Mouse (Mus musculus): Measurements from ENCODE around the gene Cldn4.
A peak's percentile ranks its signal among the peaks of the same experiment; 100 is the strongest.

Gene Cldn4

GRCm38 (mm10) chr5:134932903-134933276 lies 13.8 kb downstream of the Cldn4 start:
- peak; percentile 57 for DNase-seq (ENCODE audit: extremely low spot score, low spot score)

- DNase-seq (ENCODE audit: extremely low spot score, low spot score), result peak; percentile 86
Observed at GRCm38 (mm10) chr5:134932179-134932902, 14.4 kb downstream of the Cldn4 start, which contains the start of gene Mettl27. Gene Mettl27 (plus strand): TSS chr5:134932368.

- no peak for DNase-seq (ENCODE audit: extremely low spot score, low spot score)
Observed at GRCm38 (mm10) chr5:134929988-134930387, 16.7 kb downstream of the Cldn4 start.

GRCm38 (mm10) chr5:134926726-134927125 lies 20.0 kb downstream of the Cldn4 start:
- no peak for DNase-seq (ENCODE audit: extremely low spot score, low spot score)

GRCm38 (mm10) chr5:134923141-134923540 lies 23.6 kb downstream of the Cldn4 start:
- DNase-seq (ENCODE audit: extremely low spot score, low spot score), result no peak

DNA sequence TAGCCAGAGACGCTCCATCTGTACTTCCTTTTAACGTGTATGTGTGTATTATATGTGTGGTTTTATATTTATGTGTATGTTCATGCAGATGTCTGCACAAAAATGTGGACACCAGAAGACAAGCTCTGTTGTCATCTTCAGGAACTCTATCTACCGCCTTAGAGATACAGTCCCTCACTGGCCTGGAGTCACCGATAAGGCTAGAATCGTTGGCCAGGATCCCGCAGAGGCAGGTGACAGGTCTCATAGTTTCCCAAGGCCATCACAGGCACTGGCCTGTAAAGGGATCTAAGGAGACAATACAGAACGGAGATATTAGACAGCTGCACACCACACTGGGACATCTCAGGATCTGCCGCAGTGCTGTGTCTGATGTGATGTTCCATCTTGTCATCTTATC lies 25.6 kb downstream of the Cldn4 start:
- DNase-seq (ENCODE audit: extremely low spot score, low spot score), result no peak

- no peak for DNase-seq (ENCODE audit: extremely low spot score, low spot score)
Observed at GRCm38 (mm10) chr5:134920106-134920687, 26.5 kb downstream of the Cldn4 start.

GRCm38 (mm10) chr5:134919097-134919496 lies 27.6 kb downstream of the Cldn4 start:
- DNase-seq (ENCODE audit: extremely low spot score, low spot score), result no peak

DNA sequence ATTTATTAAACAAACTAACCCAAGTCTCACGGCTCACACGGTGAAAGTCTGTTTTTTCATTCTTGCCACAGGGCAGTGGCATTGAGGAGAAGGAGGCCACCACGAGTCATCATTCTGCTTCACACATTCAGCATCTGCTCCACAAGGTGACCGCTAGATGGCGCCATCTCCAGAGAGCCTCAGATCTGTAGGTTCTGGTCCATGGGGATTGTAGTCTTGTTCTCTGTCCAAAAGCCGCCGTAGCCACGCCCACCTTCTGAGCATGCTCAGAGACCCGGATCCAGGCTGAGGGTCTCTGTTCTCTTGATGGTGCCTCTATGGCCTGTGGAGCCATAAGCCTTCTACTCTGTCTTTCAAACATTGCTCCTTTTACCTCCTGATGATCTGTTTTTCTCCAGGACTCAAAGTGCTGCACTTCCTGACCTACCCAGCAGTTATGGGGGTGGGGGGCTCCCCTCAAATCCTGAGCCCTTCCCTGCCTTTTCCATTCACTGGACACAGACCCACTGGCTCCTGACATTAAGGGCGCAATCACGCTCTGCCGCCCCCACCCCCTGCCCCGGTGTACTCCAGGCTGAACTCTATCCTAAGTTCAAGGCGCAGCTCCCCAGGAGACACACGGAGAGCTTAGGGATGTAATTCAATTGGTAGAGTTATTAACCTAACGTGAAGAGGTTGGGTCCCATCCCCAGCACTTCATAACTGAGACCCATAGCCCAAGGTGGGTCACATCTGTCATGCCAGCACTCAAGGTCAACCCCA lies 28.5 kb downstream of the Cldn4 start:
- DNase-seq (ENCODE audit: extremely low spot score, low spot score), result peak; percentile 44

DNA sequence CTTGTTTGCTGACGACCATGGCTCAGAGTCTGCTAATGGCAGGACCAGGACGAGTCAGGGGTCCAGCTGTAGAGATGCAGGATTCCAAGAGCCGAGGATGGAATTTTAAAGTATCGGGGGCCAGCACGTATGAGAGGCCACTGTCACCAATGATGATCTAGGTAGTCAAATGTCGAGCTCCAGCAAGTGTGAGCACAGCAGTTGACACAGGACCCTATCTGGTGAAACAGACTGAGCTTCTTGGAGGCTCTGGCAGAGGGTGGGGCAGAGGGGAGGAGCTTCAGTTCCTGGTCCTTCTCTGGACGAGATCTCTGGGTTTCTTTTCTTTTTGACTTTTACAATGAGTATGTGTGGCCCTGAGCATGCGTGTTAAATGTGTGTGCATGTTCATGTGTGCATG lies 31.4 kb downstream of the Cldn4 start, which contains the start of gene Cldn13:
TSS of gene Cldn13 (minus strand) at position 216 of the 400 bp plus-strand sequence.
- DNase-seq (ENCODE audit: extremely low spot score, low spot score), result no peak

DNA sequence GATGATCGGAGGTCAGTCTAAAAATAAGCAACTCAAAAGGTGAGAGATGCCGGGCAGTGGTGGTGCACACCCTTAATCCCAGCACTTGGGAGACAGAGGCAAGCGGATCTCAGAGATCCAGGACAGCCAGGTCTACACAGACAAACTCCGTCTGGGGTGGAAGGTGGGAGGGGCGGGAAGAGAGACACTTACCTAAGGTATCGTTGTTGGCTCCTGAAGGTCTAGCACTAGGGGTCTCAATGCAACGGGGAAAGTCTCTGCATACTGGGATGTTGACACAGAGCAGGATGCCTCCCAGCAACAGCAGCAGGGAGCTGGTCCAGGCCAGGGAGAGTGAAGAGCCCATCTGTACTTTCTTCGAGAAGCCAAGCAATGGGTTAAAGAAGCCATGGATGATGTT lies 32.2 kb downstream of the Cldn4 start:
- DNase-seq (ENCODE audit: extremely low spot score, low spot score), result no peak

DNA sequence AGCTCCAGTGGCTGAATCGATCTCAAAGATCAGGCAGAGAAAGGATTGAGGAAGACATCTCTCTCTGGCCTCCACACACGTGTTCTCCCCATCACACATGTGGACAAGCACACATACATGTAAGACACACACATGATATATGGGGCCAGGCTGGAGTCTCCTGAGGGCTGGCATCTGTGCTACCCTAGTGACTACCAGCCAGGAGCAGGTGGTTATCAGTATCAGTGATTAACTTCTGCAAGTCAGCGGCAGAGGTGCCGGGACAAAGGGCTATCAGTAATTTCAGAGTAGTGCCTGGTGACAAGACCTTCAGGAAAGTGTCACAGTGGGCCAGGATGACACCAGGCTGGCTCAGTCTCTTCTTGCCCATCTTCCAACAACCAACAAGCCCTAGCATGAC lies 33.0 kb downstream of the Cldn4 start:
- no peak for DNase-seq (ENCODE audit: extremely low spot score, low spot score)

DNA sequence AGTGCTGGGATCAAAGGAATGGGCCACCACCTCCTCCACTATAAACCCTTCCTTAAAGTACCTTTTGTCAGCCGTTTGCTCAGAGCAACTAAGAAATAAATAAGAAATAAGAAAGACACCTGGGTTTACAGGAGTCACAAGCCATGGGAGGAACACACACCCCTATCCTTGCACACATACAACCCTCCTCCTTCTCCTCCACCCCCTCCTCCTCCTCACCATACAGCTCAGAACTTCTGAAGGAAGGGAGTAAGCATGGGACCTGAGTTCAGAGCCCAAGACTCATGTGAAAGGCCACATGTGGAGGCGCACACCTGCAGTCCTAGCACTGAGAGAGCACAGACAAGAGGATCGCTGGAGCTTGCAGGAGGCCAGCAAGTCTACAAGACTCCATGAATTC lies 33.4 kb downstream of the Cldn4 start:
- DNase-seq (ENCODE audit: extremely low spot score, low spot score), result no peak

- no peak for DNase-seq (ENCODE audit: extremely low spot score, low spot score)
Observed at GRCm38 (mm10) chr5:134911901-134912300, 34.8 kb downstream of the Cldn4 start.

DNA sequence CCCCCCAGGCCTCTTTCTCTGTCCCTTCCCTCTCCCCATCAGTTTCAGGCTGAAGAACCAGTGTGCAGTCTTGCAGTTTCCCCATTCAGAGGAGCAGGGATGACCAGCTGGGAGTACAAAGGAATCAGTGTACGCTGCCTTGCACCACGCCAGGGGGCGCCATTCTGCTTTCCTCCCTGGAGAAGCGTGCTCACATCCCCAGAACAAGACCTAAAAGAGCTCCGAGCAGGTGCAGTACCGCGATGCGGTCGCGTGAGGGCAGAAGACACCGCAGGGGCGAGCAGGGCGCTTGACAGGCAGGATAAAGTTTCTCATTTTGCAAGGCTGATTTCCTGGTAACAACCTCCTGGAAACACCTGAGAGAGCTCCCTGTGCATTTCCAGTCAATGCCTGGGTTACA lies 39.6 kb downstream of the Cldn4 start:
- DNase-seq (ENCODE audit: extremely low spot score, low spot score), result peak; percentile 92

DNA sequence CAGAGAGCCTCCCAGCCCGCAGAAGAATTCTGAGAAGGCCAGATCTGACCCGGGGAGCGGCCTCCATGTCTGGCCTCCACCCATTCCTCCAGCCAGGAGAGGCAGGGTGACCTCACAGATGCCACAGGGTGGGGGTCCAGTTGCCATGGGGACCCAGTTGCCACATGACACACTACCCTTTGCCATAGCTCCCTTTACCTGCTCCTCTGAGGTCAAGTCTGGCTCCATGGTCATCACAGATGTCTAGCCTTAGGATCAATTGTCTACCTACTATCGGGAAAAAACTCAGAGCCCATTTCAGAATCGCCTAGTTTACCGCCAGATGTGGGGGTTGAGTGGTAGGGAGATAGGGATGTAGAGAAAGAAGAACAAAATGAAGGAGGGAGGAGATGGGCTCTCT lies 40.1 kb downstream of the Cldn4 start, which contains the start of gene Tmem270:
TSS of gene Tmem270 (minus strand) at position 101 of the 400 bp plus-strand sequence.
- no peak for DNase-seq (ENCODE audit: extremely low spot score, low spot score)

DNA sequence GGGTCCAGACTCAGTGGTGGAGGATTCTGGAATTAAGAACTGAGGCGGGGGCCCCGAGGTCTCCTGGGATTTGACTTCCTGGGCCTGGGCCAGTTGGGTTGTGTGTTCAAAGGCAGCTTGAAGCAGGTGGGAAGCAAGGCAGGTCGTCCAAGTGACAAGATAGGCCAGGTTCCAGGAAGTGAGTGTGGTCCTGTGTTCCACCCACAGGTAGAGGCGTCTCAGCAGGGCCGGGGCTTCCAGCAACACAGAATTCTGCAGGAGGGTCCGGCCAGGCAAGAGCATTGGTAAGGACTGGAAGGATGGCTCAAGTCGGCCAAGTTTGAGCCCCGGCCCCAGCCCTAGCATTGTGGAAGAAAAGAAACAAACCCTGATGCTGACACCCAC lies 45.1 kb downstream of the Cldn4 start:
- DNase-seq (ENCODE audit: extremely low spot score, low spot score), result no peak

DNA sequence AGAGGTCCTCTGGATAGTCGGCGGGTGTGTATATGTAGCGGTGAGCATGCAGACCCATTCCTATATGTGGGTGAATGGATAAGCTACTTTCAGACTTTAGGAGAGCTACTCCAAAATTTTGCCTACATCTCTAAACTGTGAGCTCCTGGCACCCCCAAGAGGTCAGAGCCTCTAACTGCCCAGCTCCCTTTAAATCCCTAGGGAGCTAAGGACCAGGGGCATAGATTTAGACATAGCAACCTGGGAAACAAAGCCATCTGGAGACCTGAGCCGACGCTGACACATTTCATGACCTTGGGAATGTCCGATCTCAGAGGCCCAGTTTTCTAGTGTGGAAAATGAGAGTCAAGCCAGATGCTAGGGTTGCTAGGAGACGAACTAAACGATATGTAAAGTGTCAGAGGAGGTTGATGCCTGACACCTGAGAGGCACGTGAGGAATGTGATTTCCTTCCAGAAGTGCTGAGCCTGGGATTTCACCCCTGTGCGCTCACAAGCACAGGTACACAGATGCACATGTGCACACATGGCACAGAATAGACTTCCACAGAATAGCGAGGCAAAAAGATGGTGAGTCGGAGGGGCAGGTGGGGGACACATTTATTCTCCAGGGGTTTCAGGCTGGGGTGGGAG lies 45.6 kb downstream of the Cldn4 start:
- no peak for DNase-seq (ENCODE audit: extremely low spot score, low spot score)

GRCm38 (mm10) chr5:134897596-134897995 lies 49.1 kb downstream of the Cldn4 start:
- no peak for DNase-seq (ENCODE audit: extremely low spot score, low spot score)

GRCm38 (mm10) chr5:134896965-134897364 lies 49.8 kb downstream of the Cldn4 start:
- no peak for DNase-seq (ENCODE audit: extremely low spot score, low spot score)

GRCm38 (mm10) chr5:134895291-134895690 lies 51.4 kb downstream of the Cldn4 start:
- DNase-seq (ENCODE audit: extremely low spot score, low spot score), result peak; percentile 60
